Mouse (Mus musculus) embryonic fibroblast, embryonic 13.5 days (primary cell): Measurements from ENCODE around the gene Arcn1.

Experiments used
- CTCF ChIP-seq: IDR thresholded peaks from 2 replicates; pipeline ENCODE4 v1.5.1; 2011; ENCODE audit warnings: mild to moderate bottlenecking, control low read depth, low read length, moderate library complexity, borderline replicate concordance; ENCODE audit not compliant: insufficient read depth
- POLR2A ChIP-seq: IDR thresholded peaks from 2 replicates; pipeline ENCODE4 v1.6.1; 2011; ENCODE audit warnings: low read depth, mild to moderate bottlenecking, control low read depth, low read length, moderate library complexity

- TF ChIP-seq CTCF (no peak), POLR2A (no peak)
Observed at GRCm38 (mm10) chr9:44715109-44715508, 52.5 kb downstream of the Arcn1 start.
